Mouse (Mus musculus) liver, embryonic 14.5 days (tissue): ENCODE measurements around the gene Crispld2.

Experiments
- CTCF ChIP-seq: IDR thresholded peaks from 2 replicates; pipeline ENCODE4 v1.5.1; 2016; ENCODE audit warnings: antibody characterized with exemption, low read depth, control low read depth
- EP300 ChIP-seq: IDR thresholded peaks from 2 replicates; pipeline ENCODE4 v1.6.1; 2016; ENCODE audit warnings: antibody characterized with exemption, low read depth

DNA sequence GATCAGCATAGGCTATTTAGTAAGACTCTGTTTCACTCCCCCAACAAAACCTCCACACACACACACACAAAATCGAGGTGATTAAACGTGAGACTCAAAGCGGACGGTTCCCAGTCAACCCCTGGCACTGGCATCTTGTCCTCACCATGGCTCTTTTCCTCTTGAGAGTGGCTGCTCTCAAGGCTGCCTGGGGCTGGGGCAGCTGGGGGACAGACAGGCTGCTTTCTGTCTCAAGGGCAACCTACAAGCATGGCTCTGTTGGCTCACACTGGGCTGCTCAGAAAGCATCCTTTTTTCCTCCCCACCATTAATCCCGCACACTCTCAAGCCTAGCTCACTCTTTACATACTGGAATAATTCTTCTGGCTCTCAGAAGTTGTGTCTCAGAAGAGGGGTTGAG is 27.1 kb downstream of the Crispld2 start:
- TF ChIP-seq EP300 (no peak), CTCF (no peak)
